Mouse (Mus musculus) adrenal gland, postnatal 0 days (tissue): ENCODE measurements around the gene Hmgn3. TPM values are rescaled to one million over a fixed set of nuclear protein-coding genes. Genes with fewer than 3 reads are reported as not detected.

Experiments
- polyA plus RNA-seq: library from polyadenylated mRNA; unstranded; fragments of >200 nt; fragmentation: Nextera tagmentation; extraction: Ambion mirVana; gene quantifications from 2 replicates; pipeline ENCODE4 v1.2.1, GENCODE M21; 2015

Hmgn3 gene
- polyA plus RNA-seq, result 194 and 213 TPM in 2 replicates

DNA sequence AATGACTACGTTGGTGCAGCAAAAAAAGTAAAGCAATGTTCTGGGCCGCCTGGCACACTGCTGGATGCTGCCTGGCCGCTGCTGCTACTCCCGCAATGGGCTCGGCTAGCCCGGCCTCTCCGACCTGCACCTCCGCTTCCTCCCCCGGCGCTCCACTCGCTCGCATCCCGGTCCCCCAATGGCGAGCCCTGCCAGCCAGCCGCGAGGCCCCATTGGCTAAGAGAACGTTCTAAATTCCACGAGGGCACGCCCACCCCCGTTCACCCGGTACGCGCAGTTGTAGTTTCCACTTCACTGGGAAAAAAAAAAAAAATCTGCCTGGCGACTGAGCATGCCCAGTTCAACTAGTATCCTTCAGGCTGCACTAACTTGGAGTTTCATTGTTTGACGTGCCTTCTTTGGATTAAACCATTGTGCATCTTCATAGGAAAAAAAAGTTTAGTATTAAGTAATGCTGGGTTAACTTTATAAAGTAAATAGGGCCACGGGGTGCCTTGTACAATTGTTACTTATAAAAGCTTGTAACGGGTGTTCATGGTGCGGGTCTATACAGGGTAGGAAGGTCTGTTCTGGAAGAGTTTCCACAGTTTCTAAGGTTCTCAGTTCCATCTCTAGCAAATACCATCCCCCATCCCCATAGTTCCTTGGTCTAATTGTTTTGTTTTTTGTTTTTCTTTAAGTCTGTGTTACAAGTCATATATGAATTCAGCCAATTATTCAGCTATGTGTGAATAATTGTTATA, at the start of gene Hmgn3:
Gene Hmgn3, minus strand, starts transcription at position 240 of the 743 bp plus-strand sequence.

Other genes starting within 250 kb of the Hmgn3 start
- 32.4 and 49.6 TPM in 2 replicates for gene Phip, start 171.2 kb downstream of the Hmgn3 start, polyA plus RNA-seq